Mouse (Mus musculus): Measurements from ENCODE around the gene 1300017J02Rik.
"Not testable (repeated sequence)": the region's sequence is repeated elsewhere in the genome, so short reads cannot be mapped to it uniquely, and the experiment has no call there.

The 1300017J02Rik gene

DNA sequence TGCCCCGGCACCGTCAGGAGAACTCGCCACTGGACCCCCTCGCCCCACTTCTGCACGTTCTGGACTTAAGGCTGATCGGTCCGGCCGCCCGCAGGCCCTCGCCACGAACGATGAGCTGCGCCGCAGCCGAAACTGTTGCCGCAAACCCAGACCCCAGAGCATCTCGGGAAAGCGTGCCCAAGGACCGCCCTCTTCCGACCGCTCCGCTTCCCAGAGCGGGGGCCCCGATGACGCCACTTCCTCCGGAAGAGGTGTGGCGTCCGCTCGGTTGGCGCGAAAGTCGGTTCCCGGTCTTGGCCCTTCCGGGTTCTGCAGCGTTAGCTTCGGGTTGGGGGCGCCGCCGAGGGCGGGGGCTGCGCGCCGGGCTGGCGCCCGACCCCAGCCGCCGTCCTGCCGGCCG is at the start of gene 1300017J02Rik, which contains the start of gene Topbp1:
Gene 1300017J02Rik (minus strand): TSS at position 156 of the 400 bp plus-strand sequence.
Gene Topbp1 (plus strand): TSS at position 289 of the 400 bp plus-strand sequence.
- in situ Hi-C loops (cut with MboI, MseI), result no loop called here

DNA sequence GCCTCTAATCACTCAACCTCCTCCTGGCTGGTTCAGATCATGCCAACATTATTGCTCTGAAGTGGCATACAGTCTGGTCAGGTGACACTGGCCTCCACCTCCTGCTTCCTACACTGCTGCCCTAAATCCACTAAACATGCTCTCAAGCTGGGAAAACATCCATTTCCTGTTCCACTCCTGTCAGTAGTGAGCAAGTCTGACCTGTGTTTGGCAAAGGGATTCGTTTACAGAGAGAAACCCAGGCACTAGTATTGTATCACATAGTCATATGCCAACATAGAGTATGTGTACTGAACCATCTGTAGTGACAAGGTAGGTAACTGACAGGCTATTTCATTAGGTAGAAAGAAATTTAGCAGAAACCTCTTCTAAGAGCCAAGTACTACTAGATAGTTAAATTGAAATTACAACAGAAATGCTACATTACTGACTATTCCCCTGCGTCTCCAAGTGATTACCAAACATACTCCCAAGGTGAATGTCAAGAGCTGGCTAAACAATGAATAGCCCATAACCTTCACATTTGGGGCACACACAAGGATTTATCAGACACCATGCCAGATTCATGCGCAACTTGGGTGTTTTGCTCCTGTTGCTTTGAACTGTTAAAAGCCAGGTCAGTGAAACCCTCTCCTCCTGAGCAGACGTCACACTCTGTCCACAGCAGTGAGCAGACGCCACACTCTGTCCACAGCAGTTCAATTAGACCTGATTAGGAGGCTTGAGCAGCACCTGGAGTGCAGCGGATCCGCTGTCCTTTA is 48.8 kb upstream of the 1300017J02Rik start:
- in situ Hi-C loops (cut with MboI, MseI), result not testable (repeated sequence)

GRCm38 (mm10) chr9:103348791-103349190 is 43.9 kb upstream of the 1300017J02Rik start:
- in situ Hi-C loops (cut with MboI, MseI), result loop anchor here (25.0 kb wide), 1 partner anchor 839 kb away; no protein-coding TSS in a partner anchor

DNA sequence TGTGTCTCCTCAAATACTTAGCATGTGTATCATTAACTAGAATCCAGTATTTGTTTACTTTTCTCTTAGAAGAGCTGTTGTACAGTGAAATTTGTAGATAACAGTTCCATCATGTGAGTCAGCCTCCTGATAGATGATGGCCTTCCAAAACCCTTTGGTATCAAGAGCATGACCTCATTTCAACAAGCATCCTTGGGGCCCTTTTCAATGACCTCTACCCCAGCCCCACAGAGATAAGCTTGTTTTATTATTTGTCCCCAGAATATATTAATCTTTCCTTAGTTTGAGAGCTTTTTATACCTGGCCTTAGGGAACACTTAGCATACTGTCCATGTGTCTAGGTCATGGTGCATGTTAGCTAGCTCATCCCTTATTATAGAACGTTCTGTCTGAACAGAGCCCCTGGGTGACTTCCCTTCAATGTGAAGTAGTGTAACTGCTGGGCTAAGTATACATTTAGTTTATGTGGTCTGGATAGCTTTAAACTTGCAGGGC is 43.2 kb upstream of the 1300017J02Rik start:
- in situ Hi-C loops (cut with MboI, MseI), result loop anchor here (25.0 kb wide), 1 partner anchor 839 kb away; no protein-coding TSS in a partner anchor

DNA sequence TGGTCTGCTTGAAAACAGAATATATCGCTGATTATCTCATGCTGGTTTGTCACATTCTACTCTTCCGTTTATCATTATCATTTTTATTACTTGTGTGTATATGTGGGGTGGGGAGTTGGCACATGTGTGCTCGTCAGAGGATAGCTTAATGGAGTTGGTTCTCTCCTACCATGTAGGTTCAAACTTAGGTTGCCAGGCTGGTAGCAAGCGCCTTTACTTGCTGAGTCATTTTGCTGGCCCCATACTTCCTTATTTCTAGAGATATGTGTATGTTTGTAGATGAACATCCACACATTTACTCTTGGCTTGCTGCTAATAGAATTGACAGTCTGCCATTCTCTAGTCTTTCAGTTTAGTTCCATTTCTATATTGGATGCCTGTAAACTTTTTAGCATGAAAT is 42.2 kb upstream of the 1300017J02Rik start:
- in situ Hi-C loops (cut with MboI, MseI), result loop anchor here (25.0 kb wide), 1 partner anchor 840 kb away; no protein-coding TSS in a partner anchor

DNA sequence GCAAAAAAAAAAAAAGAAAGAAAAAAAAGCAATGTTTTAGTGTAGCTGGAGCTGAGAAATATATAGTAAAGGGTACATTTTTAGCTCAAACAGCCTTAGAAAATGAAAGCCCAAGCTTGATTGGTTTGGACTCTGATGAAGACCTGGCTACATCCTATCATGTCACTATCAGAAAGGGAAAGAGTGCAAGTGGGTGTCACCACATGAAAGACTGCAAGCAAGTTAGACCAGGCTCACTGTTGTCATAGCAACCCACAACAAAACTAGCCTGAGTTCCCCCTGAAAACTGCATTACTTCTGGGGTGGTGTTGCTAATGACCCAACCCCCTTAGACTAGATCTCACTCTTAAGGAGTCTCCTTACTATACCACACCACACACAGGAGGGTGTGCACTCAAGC is 32.0 kb upstream of the 1300017J02Rik start:
- in situ Hi-C loops (cut with MboI, MseI), result loop anchor here (25.0 kb wide), 1 partner anchor 850 kb away; no protein-coding TSS in a partner anchor

GRCm38 (mm10) chr9:103332663-103333062 is 27.8 kb upstream of the 1300017J02Rik start:
- in situ Hi-C loops (cut with MboI, MseI), result loop anchor here (25.0 kb wide), 1 partner anchor 855 kb away; no protein-coding TSS in a partner anchor

- in situ Hi-C loops (cut with MboI, MseI), result loop anchor here (25.0 kb wide), 1 partner anchor 861 kb away; no protein-coding TSS in a partner anchor
Observed at GRCm38 (mm10) chr9:103326449-103326848, 21.6 kb upstream of the 1300017J02Rik start.

GRCm38 (mm10) chr9:103324678-103325077 is 19.8 kb upstream of the 1300017J02Rik start:
- in situ Hi-C loops (cut with MboI, MseI), result loop anchor here (5.0 to 25.0 kb wide), 2 partner anchors 33 to 863 kb away; no protein-coding TSS in a partner anchor

- in situ Hi-C loops (cut with MboI, MseI), result no loop called here
Observed at GRCm38 (mm10) chr9:103309832-103310231, 5.0 kb upstream of the 1300017J02Rik start.

DNA sequence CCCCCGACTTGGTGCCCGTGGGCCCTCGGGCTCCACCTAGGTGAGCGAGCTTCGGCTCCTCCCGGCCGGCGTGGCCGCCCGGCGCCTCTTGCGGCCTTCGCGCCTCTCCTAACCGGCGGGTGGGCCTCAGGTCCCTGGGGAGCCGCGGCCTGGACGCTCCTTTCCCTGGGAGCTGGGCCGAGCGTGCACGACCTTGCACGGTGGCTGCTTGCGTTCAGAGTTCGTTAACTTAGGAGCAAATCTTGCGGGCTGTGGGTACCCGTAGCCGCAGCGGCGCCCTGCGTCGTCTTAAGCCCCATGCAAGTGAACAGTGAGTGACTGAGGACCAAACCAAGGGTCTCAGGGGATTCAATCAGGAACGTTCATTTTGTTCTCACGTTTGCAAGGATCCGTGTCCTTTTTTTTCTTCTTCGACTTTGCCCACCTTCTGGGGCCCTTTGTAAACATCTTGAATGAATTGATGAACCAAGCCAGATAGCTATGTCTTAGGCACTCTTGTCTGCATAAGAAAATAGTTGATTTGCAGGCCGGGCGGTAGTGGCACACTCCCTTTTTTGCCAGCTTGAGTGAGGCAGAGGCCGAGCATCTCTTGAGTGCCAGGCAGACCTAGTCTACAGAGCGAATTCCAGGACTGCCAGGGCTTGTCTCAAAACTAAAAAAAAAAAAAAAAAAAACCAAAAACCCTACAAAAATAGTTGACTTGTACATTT is 605 bp upstream of the 1300017J02Rik start:
- in situ Hi-C loops (cut with MboI, MseI), result no loop called here

DNA sequence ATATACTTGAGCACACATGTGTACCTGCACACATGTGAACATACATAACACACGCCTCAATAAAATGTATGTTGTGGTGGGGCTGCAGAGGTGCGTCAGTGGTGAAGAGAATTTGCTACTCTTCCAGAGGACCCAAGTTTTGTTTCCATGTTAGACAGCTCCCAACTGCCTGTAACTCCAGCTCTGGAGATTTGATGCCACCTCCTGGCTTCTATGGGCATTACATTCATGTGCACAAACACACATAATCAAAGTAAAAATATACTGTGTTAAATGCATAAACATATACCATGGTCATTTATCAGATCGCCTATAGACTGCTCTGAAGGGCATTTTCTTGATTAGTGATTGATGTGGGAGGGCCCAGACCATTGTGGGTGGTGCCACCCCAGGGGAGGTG is 2.2 kb downstream of the 1300017J02Rik start:
- in situ Hi-C loops (cut with MboI, MseI), result no loop called here

GRCm38 (mm10) chr9:103302239-103302638 is 2.6 kb downstream of the 1300017J02Rik start:
- in situ Hi-C loops (cut with MboI, MseI), result no loop called here

DNA sequence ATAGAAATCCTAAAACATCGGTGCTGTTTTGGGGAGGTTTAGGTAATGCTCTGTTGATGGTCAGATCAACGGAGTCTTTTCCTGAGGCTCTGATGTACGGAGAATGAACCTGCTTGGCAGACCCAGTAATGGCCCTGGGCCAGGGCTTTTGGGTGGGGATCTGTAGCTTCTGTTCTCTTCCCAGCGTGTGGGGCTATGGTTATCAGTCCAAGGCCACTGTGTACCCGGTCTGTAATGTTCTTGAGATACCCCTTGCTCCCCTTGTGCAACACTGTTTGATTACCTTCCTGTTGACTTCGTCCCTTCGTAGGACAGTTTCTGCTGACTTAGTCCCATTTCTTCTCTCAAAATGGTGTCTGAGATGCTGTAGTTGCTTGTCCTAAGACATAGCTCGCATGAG is 3.8 kb downstream of the 1300017J02Rik start:
- in situ Hi-C loops (cut with MboI, MseI), result no loop called here

DNA sequence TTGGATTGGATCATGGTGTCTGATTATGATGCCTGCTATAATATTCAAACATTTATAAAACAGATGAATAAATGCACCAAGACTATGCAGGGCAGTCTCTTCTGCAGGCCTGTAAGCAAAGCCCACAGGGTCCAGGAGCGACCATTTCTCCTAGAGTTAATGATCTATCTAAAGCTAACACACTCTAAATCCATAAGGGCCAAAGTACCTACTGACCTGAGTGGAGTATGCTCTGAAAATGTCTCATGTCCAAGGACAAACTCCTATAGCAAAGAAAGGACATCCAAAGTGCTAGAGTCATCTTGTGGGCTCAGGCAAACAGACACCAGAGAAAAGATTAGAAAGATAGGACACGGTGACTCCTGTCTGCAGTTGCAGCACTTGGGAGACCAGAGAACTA is 10.4 kb downstream of the 1300017J02Rik start:
- in situ Hi-C loops (cut with MboI, MseI), result no loop called here

DNA sequence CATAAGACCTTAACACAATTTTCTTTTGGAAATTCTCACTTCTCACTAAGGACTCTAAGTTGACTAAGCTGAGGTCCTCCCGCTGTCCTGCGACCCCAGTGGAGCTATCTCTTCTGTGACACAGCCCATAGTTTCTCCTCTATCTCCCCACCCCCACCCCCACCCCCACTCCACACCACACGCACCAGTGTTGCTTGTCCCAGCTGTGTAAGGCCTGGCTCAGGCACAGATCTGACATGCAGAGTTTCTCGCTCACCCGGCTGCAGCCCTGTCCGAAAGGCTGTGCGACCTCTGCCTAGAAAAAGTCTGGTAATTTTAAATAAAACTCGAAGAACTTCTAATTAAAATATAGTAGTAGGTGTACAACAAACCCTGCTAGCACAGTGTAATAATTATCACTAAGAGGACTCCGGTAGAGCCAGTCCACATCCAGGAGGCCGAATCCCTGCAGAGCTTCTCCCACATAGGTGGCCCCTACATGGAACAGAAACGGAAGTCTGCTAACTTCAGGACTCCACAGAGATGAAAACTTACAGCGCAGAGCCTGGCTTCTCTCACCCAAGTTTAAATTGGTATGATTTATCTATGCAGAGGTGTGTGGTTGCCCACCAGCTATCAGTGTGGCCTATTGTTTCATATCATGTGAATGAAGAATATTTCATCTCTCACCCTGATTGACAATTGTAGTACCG is 16.2 kb downstream of the 1300017J02Rik start:
- in situ Hi-C loops (cut with MboI, MseI), result no loop called here

DNA sequence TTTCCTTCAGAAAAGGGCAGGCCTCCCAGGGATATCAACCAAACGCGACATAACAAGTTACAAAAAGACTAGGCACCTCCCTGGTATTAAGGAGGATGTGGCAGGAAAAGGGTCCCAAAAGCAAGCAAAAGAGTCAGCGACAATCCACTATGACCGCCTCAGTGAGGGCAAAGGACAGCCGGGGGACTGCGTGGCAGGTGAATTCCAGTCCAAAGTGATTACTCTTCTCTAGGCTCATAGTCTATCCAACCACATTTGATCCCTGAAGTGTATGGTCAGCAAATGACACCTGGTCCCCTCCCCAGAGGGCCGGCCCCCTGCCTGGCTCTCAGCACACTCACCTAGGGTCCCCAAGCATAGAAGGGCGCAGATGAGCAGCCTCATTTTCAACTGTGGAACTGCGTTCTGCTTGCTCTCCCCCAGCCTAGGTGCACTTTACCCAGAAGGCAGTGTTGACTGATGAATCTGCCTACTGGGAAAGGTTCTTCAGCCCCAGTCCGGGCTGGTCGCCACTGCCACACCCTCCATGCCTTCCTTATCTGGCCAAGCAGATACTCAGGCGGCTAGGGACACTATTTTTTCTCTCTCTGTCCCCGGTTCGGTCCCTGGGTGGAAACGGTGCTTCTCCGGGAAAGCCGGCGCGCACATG is 16.9 kb downstream of the 1300017J02Rik start:
- in situ Hi-C loops (cut with MboI, MseI), result no loop called here

GRCm38 (mm10) chr9:103286901-103287422 is 17.9 kb downstream of the 1300017J02Rik start:
- in situ Hi-C loops (cut with MboI, MseI), result no loop called here

- in situ Hi-C loops (cut with MboI, MseI), result no loop called here
Observed at GRCm38 (mm10) chr9:103286396-103286795, 18.5 kb downstream of the 1300017J02Rik start.

DNA sequence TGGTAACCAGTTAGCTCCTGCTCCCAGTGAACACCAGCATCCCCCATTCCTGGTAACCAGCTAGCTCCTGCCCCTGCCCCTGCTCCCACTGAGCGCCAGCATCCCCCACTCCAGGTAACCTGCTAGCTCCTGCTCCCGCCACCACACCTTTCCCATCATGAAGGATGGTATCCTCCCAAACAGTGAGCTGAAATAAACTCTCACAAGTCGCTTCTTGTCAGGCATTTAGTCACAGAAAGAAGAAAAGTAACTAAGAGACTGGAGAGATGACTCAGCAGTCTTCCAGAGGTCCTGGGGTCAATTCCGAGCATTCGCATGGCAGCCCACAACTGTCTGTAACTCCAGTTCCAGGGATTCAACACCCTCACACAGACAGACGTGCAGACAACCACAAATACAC is 28.0 kb downstream of the 1300017J02Rik start:
- in situ Hi-C loops (cut with MboI, MseI), result no loop called here

DNA sequence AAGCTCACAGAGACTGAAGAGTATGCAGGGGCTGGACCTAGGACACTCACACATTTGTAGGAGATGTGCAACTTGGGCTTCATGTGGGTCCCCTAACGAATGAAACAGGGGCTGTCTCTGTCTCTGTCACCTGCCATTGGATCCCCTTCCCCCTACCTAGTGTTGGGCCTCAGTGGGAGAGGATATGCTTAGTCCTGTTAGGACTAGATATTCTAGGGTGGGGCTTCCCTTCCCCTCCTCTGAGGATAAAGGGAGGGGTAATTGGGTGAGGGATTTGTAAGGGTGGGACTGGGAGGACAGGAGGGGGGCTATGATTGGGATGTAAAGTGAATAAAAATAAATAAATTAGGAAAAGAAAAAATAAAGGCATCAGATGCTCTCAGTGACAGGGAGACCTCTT is 29.2 kb downstream of the 1300017J02Rik start:
- in situ Hi-C loops (cut with MboI, MseI), result no loop called here
